Mouse (Mus musculus) liver, embryonic 14.5 days (tissue): ENCODE measurements around the gene Cdkl1. TPM values are rescaled to one million over a fixed set of nuclear protein-coding genes. Genes with fewer than 3 reads are reported as not detected.

Experiments
- ATAC-seq: fragments of 200-750 bp; cut with Nextera tagmentation; 2 replicates; pipeline ENCODE4 v1.8.0; 2017; ENCODE audit warnings: moderate number of reproducible peaks, mild to moderate bottlenecking, moderate library complexity; ENCODE audit not compliant: insufficient read depth
- DNase-seq, 3 experiments: peaks; one replicate each; pipeline ENCODE4 v3.0.0-alpha.2; 2012 to 2013; ENCODE audit warnings: low read depth in 3 of 3, low spot score in 3 of 3
- H3K27ac ChIP-seq: fragments of 300-500 bp; sonication (generic); 2 replicates; pipeline ENCODE4 v1.5.1; 2014; ENCODE audit warnings: moderate library complexity, mild to moderate bottlenecking, control low read depth, inconsistent platforms
- H3K27me3 ChIP-seq: fragments of 300-500 bp; sonication (generic); 2 replicates; pipeline ENCODE4 v1.6.1; 2014; ENCODE audit warnings: mild to moderate bottlenecking, low read length, moderate library complexity; ENCODE audit not compliant: control insufficient read depth, insufficient read depth
- H3K36me3 ChIP-seq: fragments of 300-500 bp; sonication (generic); replicated peaks from 2 replicates; pipeline ENCODE4 v1.6.1; 2014; ENCODE audit warnings: low read depth; ENCODE audit not compliant: control insufficient read depth, insufficient read depth
- H3K4me1 ChIP-seq, 2 experiments: fragments of 200-500 bp in 1 of 2; fragments of 300-500 bp in 1 of 2; sonication (generic) in 1 of 2; replicated peaks; 2 replicates each; pipeline ENCODE4 v1.6.1; 2012 to 2014; ENCODE audit warnings: antibody characterized with exemption in 1 of 2, inconsistent platforms in 1 of 2, low read length in 1 of 2; ENCODE audit not compliant: control insufficient read depth in 2 of 2, insufficient read depth in 2 of 2
- H3K4me2 ChIP-seq: fragments of 300-500 bp; sonication (generic); 2 replicates; pipeline ENCODE4 v1.6.1; 2014; ENCODE audit warnings: low read depth, mild to moderate bottlenecking, control low read depth, moderate library complexity
- H3K4me3 ChIP-seq, 2 experiments: fragments of 200-500 bp in 1 of 2; fragments of 300-500 bp in 1 of 2; sonication (generic) in 1 of 2; 2 replicates each; pipeline ENCODE4 v1.5.1; 2012 to 2014; ENCODE audit warnings: low read depth in 2 of 2, low read length in 2 of 2, mild to moderate bottlenecking in 2 of 2, control low read depth in 1 of 2, inconsistent platforms in 1 of 2, moderate library complexity in 1 of 2; ENCODE audit not compliant: insufficient read depth in 1 of 2
- H3K9ac ChIP-seq: fragments of 300-500 bp; sonication (generic); replicated peaks from 2 replicates; pipeline ENCODE4 v1.6.1; 2014; ENCODE audit warnings: mild to moderate bottlenecking, control low read depth, moderate library complexity
- H3K9me3 ChIP-seq: fragments of 300-500 bp; sonication (generic); 2 replicates; pipeline ENCODE4 v1.6.1; 2016; ENCODE audit warnings: low read length, mixed read lengths; ENCODE audit not compliant: control insufficient read depth
- CTCF ChIP-seq: IDR thresholded peaks from 2 replicates; pipeline ENCODE4 v1.5.1; 2016; ENCODE audit warnings: antibody characterized with exemption, low read depth, control low read depth
- EP300 ChIP-seq: IDR thresholded peaks from 2 replicates; pipeline ENCODE4 v1.6.1; 2016; ENCODE audit warnings: antibody characterized with exemption, low read depth
- WGBS: fragments of 180-500 bp; shearing (Covaris S2); extraction: QIAGEN DNeasy Blood & Tissue Kit; methylation state at CpG from one replicate; pipeline ENCODE4 v1.1.7; 2014; ENCODE audit not compliant: insufficient replicate concordance; 5-methylcytosine and 5-hydroxymethylcytosine counted together
- polyA plus RNA-seq, 2 experiments: library from polyadenylated mRNA; depleted of rRNA in 1 of 2; stranded (reverse) in 1 of 2; unstranded in 1 of 2; fragments of >200 nt; fragmentation: Nextera tagmentation in 1 of 2; extraction: Ambion mirVana in 1 of 2; gene quantifications; 2 replicates each; pipeline versions ENCODE4 v1.2.1 to v1.2.3; 2012 to 2014

Cdkl1 gene
- polyA plus RNA-seq, 2 experiments = 0.80 to 1.4 TPM

DNA sequence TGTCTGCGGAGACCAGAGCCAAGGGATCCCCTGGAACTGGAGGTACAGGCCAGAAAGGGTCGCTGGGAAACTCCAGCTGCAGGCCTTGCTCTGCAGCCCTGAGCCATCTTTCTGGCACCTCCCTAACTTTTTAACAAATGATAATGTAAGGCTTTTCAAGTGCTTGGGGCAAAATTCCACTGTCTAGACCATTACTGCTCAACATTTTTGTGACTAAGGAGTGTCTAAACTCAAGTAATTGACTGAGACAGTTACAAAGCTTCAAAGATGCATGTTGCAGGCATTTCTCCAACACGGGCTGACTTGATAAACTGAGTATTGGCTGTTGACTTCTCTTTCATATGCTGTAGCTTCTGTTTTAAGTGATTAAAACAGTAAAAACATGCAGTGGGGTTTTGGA lies 18.4 kb upstream of the Cdkl1 start:
- no peaks in the 10 kb centered on the region for H3K27me3 ChIP-seq
- no peak for DNase-seq
- TF ChIP-seq CTCF (no peak), EP300 (no peak)

DNA sequence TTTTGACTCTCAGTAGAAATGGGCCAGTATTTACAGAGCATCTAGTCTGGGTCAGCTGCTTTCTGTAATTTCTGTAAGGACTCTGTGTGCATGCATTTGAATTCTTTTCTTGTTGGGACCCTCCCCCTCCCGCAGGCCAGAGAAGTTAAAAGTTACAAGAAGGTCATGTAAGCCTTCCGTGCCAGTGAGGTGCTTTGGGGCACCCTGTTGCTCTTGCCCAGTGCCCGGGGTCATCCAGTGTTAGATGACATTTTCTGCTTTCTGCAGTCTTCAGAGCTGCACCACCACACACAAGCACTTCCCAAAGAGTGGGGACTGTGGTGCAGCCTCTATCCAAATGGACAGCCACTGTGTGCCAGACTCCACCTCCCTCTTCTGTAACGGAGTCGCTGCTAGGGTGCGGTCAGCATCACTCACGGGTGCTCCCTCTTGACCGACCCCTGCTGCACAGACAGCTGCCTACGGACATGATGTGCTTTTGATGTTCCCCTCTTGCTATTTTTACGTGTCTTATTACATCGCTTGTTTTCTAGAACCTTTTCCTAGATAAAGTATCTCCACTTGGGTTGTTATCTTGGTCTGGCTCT lies 16.4 kb upstream of the Cdkl1 start:
- H3K27me3 ChIP-seq = no peaks in the 10 kb centered on the region
- no peak for DNase-seq
- peaks cover 58% of the 10 kb centered on the region for H3K36me3 ChIP-seq
- no peaks in the 10 kb centered on the region; a peak in 2 of 4 replicates for H3K4me1 ChIP-seq
- no peak overlapping the region for H3K4me3 ChIP-seq
- no peak overlapping the region for H3K4me2 ChIP-seq
- 79% methylated on average over 11 of the region's 11 CpGs for WGBS
- ATAC-seq = no peak
- no peak overlapping the region for H3K27ac ChIP-seq
- H3K9ac ChIP-seq = no peak overlapping the region
- H3K9me3 ChIP-seq = no peaks in the 10 kb centered on the region
- TF ChIP-seq EP300 (no peak), CTCF (no peak)

More for the DNA sequence above, 18.4 kb upstream of the Cdkl1 start:
- Histone ChIP-seq H3K9ac (no peak overlapping the region), H3K9me3 (no peaks in the 10 kb centered on the region), H3K27ac (no peak overlapping the region), H3K4me2 (no peak overlapping the region), H3K36me3 (peaks cover 63% of the 10 kb centered on the region), H3K4me1 (peaks cover 0 to under 1% of the 10 kb centered on the region in 2 experiments; a peak in 2 of 4 replicates), H3K4me3 (no peak overlapping the region)
- no peak for ATAC-seq
- WGBS = 80% methylated on average over 3 of the region's 3 CpGs

DNA sequence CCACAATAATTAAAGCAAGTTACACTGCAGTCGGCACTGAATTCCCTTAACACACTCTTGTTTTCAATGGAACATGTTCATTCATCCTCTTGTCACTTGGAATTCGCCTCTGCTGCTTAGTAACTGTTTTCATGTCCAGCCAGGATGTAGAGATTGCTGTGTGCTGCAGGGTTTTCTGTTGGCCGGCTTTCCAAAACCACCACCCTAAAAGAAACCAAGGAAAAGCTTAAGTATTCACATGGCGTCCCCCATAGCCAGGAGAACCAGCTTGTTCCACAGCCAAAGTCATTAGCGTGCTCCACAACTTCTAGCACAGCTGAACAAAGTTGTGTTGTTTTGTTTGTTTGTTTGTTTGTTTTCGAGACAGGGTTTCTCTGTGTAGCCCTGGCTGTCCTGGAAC lies 14.1 kb upstream of the Cdkl1 start:
- 84% methylated on average over 6 of the region's 6 CpGs for WGBS
- H3K27me3 ChIP-seq = no peaks in the 10 kb centered on the region

DNA sequence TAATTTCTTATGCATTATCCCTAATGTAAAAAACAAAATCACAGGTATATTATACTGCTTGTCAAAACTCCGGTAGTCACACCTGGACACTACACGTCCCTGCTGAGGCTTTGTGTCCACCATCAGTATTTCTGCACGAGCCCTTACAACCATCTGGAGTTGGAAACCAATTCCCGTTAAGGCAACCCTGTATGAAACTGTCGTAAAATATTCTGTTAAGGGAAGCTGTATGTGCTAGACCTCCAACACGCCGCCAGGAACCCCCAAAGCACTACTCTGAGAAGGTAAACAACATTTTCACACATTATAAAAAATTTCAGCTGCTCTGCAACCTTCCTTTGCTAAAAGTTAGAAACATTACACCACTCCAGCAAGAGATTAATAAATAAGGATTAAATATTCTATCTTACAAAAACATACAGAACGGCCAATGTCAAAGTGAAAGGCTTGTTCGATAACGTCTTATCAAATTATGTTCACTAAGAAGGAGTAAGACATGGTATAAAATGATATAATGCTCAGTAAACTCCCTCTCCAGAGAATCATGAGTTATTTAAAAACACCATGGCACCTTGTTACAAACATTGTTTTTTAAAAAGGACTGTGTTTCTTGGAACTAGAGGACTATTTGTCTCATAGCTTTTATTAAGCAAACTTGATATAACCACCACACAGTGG lies 13.5 kb upstream of the Cdkl1 start:
- H3K27me3 ChIP-seq = no peaks in the 10 kb centered on the region
- no peak for TF ChIP-seq CTCF
- TF ChIP-seq EP300 = peak; percentile 60
- H3K4me1 ChIP-seq = no peaks in the 10 kb centered on the region; a peak in 2 of 4 replicates
- WGBS = 86% methylated on average over 10 of the region's 10 CpGs
- H3K4me3 ChIP-seq = no peak overlapping the region
- no peak overlapping the region for H3K9ac ChIP-seq
- ATAC-seq (no peak), DNase-seq (no peak)
- no peaks in the 10 kb centered on the region for H3K9me3 ChIP-seq
- peak overlapping the region; percentile 6; the same call in 1 of the 2 replicates for H3K27ac ChIP-seq
- no peak overlapping the region for H3K4me2 ChIP-seq
- H3K36me3 ChIP-seq = peaks cover 46% of the 10 kb centered on the region

More for the DNA sequence above, 14.1 kb upstream of the Cdkl1 start:
- peak overlapping the region; percentile 6; the same call in 1 of the 2 replicates for H3K27ac ChIP-seq
- H3K4me1 ChIP-seq = no peaks in the 10 kb centered on the region; a peak in 2 of 4 replicates
- TF ChIP-seq CTCF (no peak), EP300 (no peak)
- H3K9ac ChIP-seq = no peak overlapping the region
- DNase-seq (no peak), ATAC-seq (no peak)
- H3K9me3 ChIP-seq = no peaks in the 10 kb centered on the region
- no peak overlapping the region for H3K4me2 ChIP-seq
- H3K4me3 ChIP-seq = no peak overlapping the region
- H3K36me3 ChIP-seq = peaks cover 50% of the 10 kb centered on the region

DNA sequence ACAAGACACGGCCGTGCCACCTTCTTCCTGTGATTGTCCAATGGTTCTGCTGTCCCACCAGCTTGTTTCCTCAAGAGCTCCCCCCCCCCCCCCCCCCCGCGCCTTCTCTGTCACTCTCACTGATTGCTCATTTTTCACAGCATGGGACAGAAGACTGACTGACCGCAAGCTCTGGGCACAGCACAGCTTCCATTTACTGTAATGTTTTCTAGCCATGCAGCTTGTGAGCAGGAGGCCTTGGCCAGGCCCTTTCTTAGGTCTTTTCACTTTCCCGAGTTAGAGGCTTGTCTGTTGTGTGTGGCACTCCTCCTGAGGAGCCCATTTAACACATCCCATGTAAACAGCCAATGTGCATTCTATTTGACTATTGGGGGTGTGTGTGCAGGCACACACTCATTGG lies 12.1 kb upstream of the Cdkl1 start:
- Histone ChIP-seq H3K27me3 (no peaks in the 10 kb centered on the region), H3K4me3 (no peak overlapping the region), H3K36me3 (peaks cover 38% of the 10 kb centered on the region), H3K9ac (no peak overlapping the region), H3K4me1 (no peaks in the 10 kb centered on the region; a peak in 2 of 4 replicates), H3K4me2 (no peak overlapping the region), H3K27ac (no peak overlapping the region), H3K9me3 (no peaks in the 10 kb centered on the region)
- DNase-seq = no peak
- WGBS = 81% methylated on average over 6 of the region's 6 CpGs
- ATAC-seq = no peak
- TF ChIP-seq EP300 = no peak
- no peak for TF ChIP-seq CTCF
